Mouse (Mus musculus) urinary bladder, postnatal 10 days (tissue): ENCODE results near the gene Thada.

ENCODE experiments used
- DNase-seq: peaks from one replicate; pipeline ENCODE4 v3.0.0; 2022; ENCODE audit warnings: low spot score

Gene Thada

DNA sequence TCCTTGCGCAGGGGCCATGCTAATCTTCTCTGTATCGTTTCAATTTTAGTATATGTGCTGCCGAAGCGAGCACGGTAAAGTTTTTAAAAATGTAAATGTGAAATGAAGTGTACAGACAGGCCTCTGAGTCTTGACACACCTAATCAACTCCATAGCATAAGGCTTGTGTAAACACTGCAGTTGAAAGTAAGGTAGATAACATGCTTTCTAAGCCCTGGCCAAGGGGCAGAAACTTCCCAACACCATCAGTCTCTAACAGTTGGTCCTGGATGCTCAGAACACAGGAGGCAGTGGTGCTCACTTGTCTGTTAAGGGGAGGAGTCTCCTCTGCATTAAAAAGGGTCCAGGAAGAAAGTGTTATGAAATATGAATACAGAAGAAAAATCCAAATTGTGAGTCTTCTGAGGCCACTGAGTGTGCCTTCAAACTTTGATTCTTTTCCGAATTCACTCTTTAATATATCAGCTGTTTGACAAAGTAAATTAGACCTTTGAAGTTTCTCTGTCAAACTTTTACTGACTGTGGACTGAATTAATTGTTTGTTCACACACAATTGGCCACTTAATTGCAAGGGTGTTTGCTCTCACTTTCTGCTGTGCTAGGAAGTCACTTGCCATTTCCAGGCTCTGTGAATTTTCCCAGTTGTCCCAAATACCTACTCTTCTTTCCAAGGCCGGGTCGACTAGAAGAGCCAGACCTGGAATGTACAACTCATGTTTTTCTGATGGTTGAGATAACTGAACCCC, 178.2 kb downstream of the Thada start:
- no peak for DNase-seq

DNA sequence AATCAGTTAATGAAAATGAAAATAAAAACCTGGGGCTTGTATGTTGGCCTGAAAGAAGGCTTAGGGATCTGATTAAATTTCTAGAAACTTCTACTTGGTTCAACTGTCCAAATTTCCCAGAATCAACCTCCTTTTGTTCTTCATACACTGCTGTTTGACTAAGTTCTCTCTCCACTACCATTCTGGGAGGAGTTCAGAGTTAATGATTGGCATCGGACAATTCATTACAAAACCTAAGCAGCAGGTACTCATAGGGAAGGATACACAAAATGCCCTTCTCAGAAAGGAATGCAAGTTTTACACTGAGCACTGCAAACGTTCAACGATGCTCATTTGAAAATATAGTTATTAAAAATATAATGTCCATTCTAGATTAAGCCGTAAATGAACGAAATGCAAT, 179.5 kb downstream of the Thada start:
- DNase-seq: no peak

GRCm38 (mm10) chr17:84282388-84283280, 183.4 kb downstream of the Thada start:
- DNase-seq: no peak

DNA sequence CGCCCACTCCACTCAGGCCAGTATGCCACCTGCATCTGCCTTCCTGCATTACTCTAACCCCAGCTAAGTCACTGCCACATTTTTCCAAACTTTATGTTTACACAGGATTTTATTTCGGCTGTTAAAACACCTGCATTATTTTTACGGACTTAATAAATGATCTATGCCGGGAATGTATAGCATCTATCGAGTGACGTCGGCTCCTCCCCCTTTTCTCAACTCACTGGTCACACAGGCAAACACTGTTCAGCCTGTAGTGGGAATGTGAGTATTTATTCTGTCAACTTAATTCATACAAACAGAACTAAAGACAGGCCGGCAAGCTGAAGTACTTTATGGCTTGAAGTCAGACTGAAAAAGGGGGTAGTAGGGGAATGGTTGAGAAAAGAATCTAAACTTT, 187.0 kb downstream of the Thada start:
- no peak for DNase-seq

- no peak for DNase-seq
Measured at GRCm38 (mm10) chr17:84278193-84278953, 187.6 kb downstream of the Thada start.

GRCm38 (mm10) chr17:84274999-84275398, 191.0 kb downstream of the Thada start:
- DNase-seq: no peak

- DNase-seq: no peak
Measured at GRCm38 (mm10) chr17:84274163-84274562, 191.8 kb downstream of the Thada start.

- no peak for DNase-seq
Measured at GRCm38 (mm10) chr17:84272557-84273261, 193.3 kb downstream of the Thada start.

DNA sequence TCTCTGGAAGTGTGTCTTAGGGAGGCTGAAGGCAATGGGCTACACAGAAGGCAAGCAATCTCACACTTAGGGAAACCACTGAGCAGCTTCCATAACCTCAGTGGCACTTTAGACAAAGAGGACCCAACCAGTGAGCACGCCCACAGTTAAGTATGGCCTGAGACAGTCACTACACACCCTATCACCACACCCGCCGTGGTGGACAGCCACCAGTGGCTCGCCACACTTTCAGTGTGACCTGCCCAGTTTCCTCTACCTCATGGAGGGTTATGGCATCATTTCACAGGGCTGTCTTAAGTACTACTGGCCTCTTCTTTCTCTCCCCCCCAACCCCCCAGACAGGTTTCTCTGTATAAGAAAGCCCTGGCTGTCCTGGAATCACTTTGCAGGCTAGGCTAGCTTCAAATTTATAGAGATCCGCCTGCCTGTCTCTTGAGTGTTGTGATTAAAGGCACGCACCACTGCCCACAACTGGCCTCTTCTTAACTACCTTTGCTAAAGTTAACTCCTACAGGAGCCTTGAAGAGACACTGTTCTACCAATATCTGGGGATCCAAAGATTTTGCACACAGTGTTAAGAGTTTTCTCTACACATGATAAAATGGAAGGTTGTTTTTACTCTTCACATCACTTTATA, 194.3 kb downstream of the Thada start:
- DNase-seq: no peak

- DNase-seq: no peak
Measured at GRCm38 (mm10) chr17:84269722-84270121, 196.3 kb downstream of the Thada start.

- no peak for DNase-seq
Measured at GRCm38 (mm10) chr17:84268450-84268849, 197.6 kb downstream of the Thada start.

- DNase-seq: no peak
Measured at GRCm38 (mm10) chr17:84267456-84268074, 198.4 kb downstream of the Thada start.

DNA sequence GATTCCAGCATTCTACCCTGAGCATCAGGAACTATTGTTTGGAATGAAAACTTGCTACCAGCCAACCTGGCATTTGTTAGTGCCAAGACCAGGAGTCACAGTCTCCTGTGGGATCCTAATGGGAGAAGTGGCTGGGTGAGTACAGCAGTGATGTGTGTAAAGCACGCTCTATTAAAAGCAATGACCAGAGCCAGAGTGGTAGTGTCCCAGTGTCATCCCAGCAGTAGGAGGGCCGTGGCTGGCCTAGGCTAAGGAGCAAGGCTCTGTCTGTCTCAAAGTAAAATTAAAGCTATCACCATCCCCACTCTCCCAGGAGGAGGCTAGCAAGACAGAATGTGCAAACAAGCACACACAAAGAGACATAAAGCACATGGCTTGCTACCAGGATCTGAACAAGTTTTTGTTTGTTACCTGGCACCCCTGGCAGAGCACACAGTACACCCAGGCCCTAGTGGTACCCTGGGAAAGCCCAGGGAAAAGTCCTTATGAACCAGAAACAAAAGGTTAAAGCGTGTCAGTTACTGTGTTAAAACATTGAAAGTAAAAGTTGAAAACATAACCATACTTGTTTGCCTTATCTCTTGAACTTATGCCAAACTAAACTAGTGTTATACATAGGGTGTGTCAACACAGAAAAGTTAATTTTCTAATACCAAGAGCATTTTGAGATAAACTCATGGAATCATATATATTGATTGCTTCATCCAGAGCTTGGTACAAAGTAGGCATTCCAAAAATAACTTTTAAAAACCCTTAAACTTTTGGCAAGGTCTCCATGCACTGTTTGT, 199.7 kb downstream of the Thada start:
- no peak for DNase-seq

GRCm38 (mm10) chr17:84265480-84266130, 200.4 kb downstream of the Thada start:
- no peak for DNase-seq

GRCm38 (mm10) chr17:84264305-84264704, 201.7 kb downstream of the Thada start:
- DNase-seq: no peak

DNA sequence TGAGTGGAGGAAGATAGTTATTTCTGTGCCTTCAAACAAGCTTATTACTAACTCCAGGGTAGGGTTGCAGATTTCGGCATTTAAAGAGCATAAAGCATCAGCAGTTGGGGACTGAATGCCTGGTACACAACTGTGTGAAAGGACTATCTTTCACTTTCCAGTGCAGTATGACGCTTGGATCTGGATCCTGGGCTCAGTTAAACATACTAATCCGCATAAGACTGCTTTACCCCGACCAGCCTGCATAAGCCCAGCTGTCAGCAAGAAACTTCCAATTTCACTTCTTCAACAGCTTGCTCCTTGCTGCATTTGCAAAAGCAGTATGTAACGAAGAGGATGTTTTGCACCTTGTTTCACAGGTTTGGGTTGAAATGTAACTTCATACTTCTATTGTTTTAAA, 202.4 kb downstream of the Thada start:
- DNase-seq: no peak

DNA sequence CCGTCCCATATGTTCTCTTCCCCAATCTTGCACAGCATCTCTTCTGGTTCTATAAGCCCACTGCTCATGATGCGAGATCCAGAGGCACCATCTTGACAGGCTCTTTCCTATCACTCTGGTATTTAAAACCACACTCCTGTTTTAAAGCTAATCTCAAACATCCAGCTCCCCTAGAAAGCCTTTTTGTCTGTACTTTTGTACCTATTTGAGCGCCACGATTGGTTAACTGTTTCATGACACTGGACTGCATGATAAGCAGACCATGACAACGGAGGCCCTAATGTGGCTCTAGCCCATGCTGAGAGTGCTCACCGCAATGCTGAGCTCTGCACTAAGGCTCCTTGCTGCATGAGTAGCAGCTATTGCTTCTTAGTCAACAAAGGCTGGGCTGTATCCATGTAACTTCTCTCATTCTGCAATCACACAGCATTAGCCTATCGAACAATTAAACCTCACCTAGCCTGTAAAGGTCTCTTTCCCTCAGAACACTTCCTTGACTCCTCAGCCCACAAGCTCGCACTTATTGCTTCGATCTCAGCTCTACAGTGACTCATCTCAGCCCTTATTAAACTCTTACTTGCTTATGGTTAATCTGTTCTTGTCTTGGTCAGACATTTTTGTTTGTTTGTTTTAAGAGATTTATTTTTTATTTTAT, 203.6 kb downstream of the Thada start:
- DNase-seq: no peak

- DNase-seq: no peak
Measured at GRCm38 (mm10) chr17:84261010-84261409, 205.0 kb downstream of the Thada start.

- no peak for DNase-seq
Measured at GRCm38 (mm10) chr17:84260226-84260625, 205.8 kb downstream of the Thada start.
